Mouse (Mus musculus) embryonic facial prominence, embryonic 12.5 days (tissue): ENCODE data around the gene Tmeff2. TPM values are rescaled to one million over a fixed set of nuclear protein-coding genes. Genes with fewer than 3 reads are reported as not detected.

Experiments
- ATAC-seq: fragments of 200-750 bp; cut with Nextera tagmentation; 2 replicates; pipeline ENCODE4 v1.8.0; 2017; ENCODE audit not compliant: insufficient number of reproducible peaks, insufficient read depth, low FRiP score, low TSS enrichment
- H3K27ac ChIP-seq: fragments of 300-500 bp; sonication (generic); 2 replicates; pipeline ENCODE4 v1.5.1; 2016; ENCODE audit warnings: mild to moderate bottlenecking
- H3K27me3 ChIP-seq: fragments of 300-500 bp; sonication (generic); 2 replicates; pipeline ENCODE4 v1.6.1; 2016; ENCODE audit warnings: mild to moderate bottlenecking, moderate library complexity
- H3K36me3 ChIP-seq: fragments of 300-500 bp; sonication (generic); 2 replicates; pipeline ENCODE4 v1.6.1; 2016; ENCODE audit warnings: mild to moderate bottlenecking
- H3K4me1 ChIP-seq: fragments of 300-500 bp; sonication (generic); 2 replicates; pipeline ENCODE4 v1.6.1; 2016
- H3K4me2 ChIP-seq: fragments of 300-500 bp; sonication (generic); replicated peaks from 2 replicates; pipeline ENCODE4 v1.6.1; 2016; ENCODE audit warnings: mild to moderate bottlenecking, moderate library complexity
- H3K4me3 ChIP-seq: fragments of 300-500 bp; sonication (generic); 2 replicates; pipeline ENCODE4 v1.5.1; 2016; ENCODE audit warnings: mild to moderate bottlenecking
- H3K9ac ChIP-seq: fragments of 300-500 bp; sonication (generic); 2 replicates; pipeline ENCODE4 v1.6.1; 2016; ENCODE audit warnings: mild to moderate bottlenecking, moderate library complexity
- H3K9me3 ChIP-seq: fragments of 300-500 bp; sonication (generic); 2 replicates; pipeline ENCODE4 v1.6.1; 2016; ENCODE audit warnings: mild to moderate bottlenecking, moderate library complexity
- WGBS: fragments of 180-500 bp; shearing (Covaris S2); methylation state at CpG from one replicate; pipeline ENCODE4 v1.1.7; 2016; 5-methylcytosine and 5-hydroxymethylcytosine counted together
- polyA plus RNA-seq: library from polyadenylated mRNA; unstranded; fragments of >200 nt; fragmentation: Nextera tagmentation; extraction: Ambion mirVana; gene quantifications from 2 replicates; pipeline ENCODE4 v1.2.1, GENCODE M21; 2016

Tmeff2 gene
- polyA plus RNA-seq, 1 experiment from 2014 or later, result 12.4 TPM

- Histone ChIP-seq H3K9ac (no peak overlapping the region), H3K4me1 (no peaks in the 10 kb centered on the region), H3K27ac (no peak overlapping the region), H3K9me3 (no peaks in the 10 kb centered on the region), H3K36me3 (no peaks in the 10 kb centered on the region), H3K27me3 (no peaks in the 10 kb centered on the region), H3K4me3 (no peak overlapping the region), H3K4me2 (no peak overlapping the region)
- no peak for ATAC-seq
- 54% methylated on average over 2 of the region's 2 CpGs for WGBS
Observed at GRCm38 (mm10) chr1:50990661-50991060, 90.2 kb downstream of the Tmeff2 start.

- ATAC-seq, result no peak
- Histone ChIP-seq H3K4me3 (no peak overlapping the region), H3K9ac (no peak overlapping the region), H3K4me1 (no peaks in the 10 kb centered on the region), H3K27ac (no peak overlapping the region), H3K36me3 (no peaks in the 10 kb centered on the region), H3K27me3 (no peaks in the 10 kb centered on the region), H3K9me3 (no peaks in the 10 kb centered on the region), H3K4me2 (no peak overlapping the region)
- 84% methylated on average over 1 of the region's 1 CpGs for WGBS
Observed at GRCm38 (mm10) chr1:50994505-50994904, 94.1 kb downstream of the Tmeff2 start.

- H3K27ac ChIP-seq, result no peak overlapping the region
- no peak for ATAC-seq
- H3K4me2 ChIP-seq, result no peak overlapping the region
- H3K36me3 ChIP-seq, result no peaks in the 10 kb centered on the region
- H3K9me3 ChIP-seq, result no peaks in the 10 kb centered on the region
- H3K9ac ChIP-seq, result no peak overlapping the region
- 88% methylated on average over 3 of the region's 3 CpGs for WGBS
- no peaks in the 10 kb centered on the region for H3K27me3 ChIP-seq
- H3K4me1 ChIP-seq, result no peaks in the 10 kb centered on the region
- H3K4me3 ChIP-seq, result no peak overlapping the region
Observed at GRCm38 (mm10) chr1:50999793-51000192, 99.3 kb downstream of the Tmeff2 start.

- Histone ChIP-seq H3K4me1 (no peaks in the 10 kb centered on the region), H3K9me3 (no peaks in the 10 kb centered on the region), H3K4me3 (no peak overlapping the region), H3K27me3 (no peaks in the 10 kb centered on the region), H3K4me2 (no peak overlapping the region), H3K27ac (no peak overlapping the region), H3K9ac (no peak overlapping the region), H3K36me3 (no peaks in the 10 kb centered on the region)
- WGBS, result 69% methylated on average over 3 of the region's 3 CpGs
- ATAC-seq, result no peak
Observed at GRCm38 (mm10) chr1:51008344-51008743, 107.9 kb downstream of the Tmeff2 start.

GRCm38 (mm10) chr1:51040249-51040648 lies 139.8 kb downstream of the Tmeff2 start:
- H3K4me3 ChIP-seq, result no peak overlapping the region
- H3K27me3 ChIP-seq, result no peaks in the 10 kb centered on the region
- H3K9ac ChIP-seq, result no peak overlapping the region
- no peak overlapping the region for H3K4me2 ChIP-seq
- no peak for ATAC-seq
- H3K36me3 ChIP-seq, result no peaks in the 10 kb centered on the region
- H3K9me3 ChIP-seq, result no peaks in the 10 kb centered on the region
- 57% methylated on average over 5 of the region's 5 CpGs for WGBS
- H3K4me1 ChIP-seq, result no peaks in the 10 kb centered on the region
- no peak overlapping the region for H3K27ac ChIP-seq

- WGBS, result 92% methylated on average over 7 of the region's 7 CpGs
Observed at GRCm38 (mm10) chr1:51044810-51045209, 144.4 kb downstream of the Tmeff2 start.

GRCm38 (mm10) chr1:51064549-51064948 lies 164.1 kb downstream of the Tmeff2 start:
- Histone ChIP-seq H3K27ac (no peak overlapping the region), H3K9ac (no peak overlapping the region), H3K9me3 (no peaks in the 10 kb centered on the region), H3K36me3 (no peaks in the 10 kb centered on the region), H3K4me1 (no peaks in the 10 kb centered on the region), H3K4me3 (no peak overlapping the region), H3K4me2 (no peak overlapping the region), H3K27me3 (no peaks in the 10 kb centered on the region)
- ATAC-seq, result no peak

More at GRCm38 (mm10) chr1:51044810-51045209, 144.4 kb downstream of the Tmeff2 start:
- Histone ChIP-seq H3K27me3 (no peaks in the 10 kb centered on the region), H3K4me3 (no peak overlapping the region), H3K9me3 (no peaks in the 10 kb centered on the region), H3K4me1 (no peaks in the 10 kb centered on the region), H3K4me2 (no peak overlapping the region), H3K9ac (no peak overlapping the region), H3K36me3 (no peaks in the 10 kb centered on the region), H3K27ac (no peak overlapping the region)
- ATAC-seq, result no peak

- Histone ChIP-seq H3K9me3 (no peaks in the 10 kb centered on the region), H3K4me1 (no peaks in the 10 kb centered on the region), H3K4me2 (no peak overlapping the region), H3K27ac (no peak overlapping the region), H3K9ac (no peak overlapping the region), H3K4me3 (no peak overlapping the region), H3K36me3 (no peaks in the 10 kb centered on the region), H3K27me3 (no peaks in the 10 kb centered on the region)
- 89% methylated on average over 2 of the region's 2 CpGs for WGBS
- no peak for ATAC-seq
Observed at GRCm38 (mm10) chr1:51065652-51066051, 165.2 kb downstream of the Tmeff2 start.

GRCm38 (mm10) chr1:51068814-51069213 lies 168.4 kb downstream of the Tmeff2 start:
- ATAC-seq, result no peak
- Histone ChIP-seq H3K27me3 (no peaks in the 10 kb centered on the region), H3K4me1 (no peaks in the 10 kb centered on the region), H3K4me3 (no peak overlapping the region), H3K36me3 (no peaks in the 10 kb centered on the region), H3K27ac (no peak overlapping the region), H3K4me2 (no peak overlapping the region), H3K9me3 (no peaks in the 10 kb centered on the region), H3K9ac (no peak overlapping the region)
- WGBS, result 87% methylated on average over 3 of the region's 3 CpGs

GRCm38 (mm10) chr1:51069288-51069687 lies 168.8 kb downstream of the Tmeff2 start:
- no peak for ATAC-seq
- Histone ChIP-seq H3K27ac (no peak overlapping the region), H3K9ac (no peak overlapping the region), H3K27me3 (no peaks in the 10 kb centered on the region), H3K36me3 (no peaks in the 10 kb centered on the region), H3K9me3 (no peaks in the 10 kb centered on the region), H3K4me2 (no peak overlapping the region), H3K4me1 (no peaks in the 10 kb centered on the region), H3K4me3 (no peak overlapping the region)
- 80% methylated on average over 2 of the region's 2 CpGs for WGBS

- Histone ChIP-seq H3K9ac (no peak overlapping the region), H3K27me3 (no peaks in the 10 kb centered on the region), H3K27ac (no peak overlapping the region), H3K9me3 (no peaks in the 10 kb centered on the region), H3K4me3 (no peak overlapping the region), H3K4me2 (no peak overlapping the region), H3K36me3 (no peaks in the 10 kb centered on the region), H3K4me1 (peaks cover 6% of the 10 kb centered on the region; the same call in 1 of the 2 replicates)
- 86% methylated on average over 3 of the region's 3 CpGs for WGBS
- no peak for ATAC-seq
Observed at GRCm38 (mm10) chr1:51074076-51074475, 173.6 kb downstream of the Tmeff2 start.

GRCm38 (mm10) chr1:51075785-51076771 lies 175.6 kb downstream of the Tmeff2 start:
- no peak overlapping the region for H3K4me2 ChIP-seq
- H3K27me3 ChIP-seq, result no peaks in the 10 kb centered on the region
- no peak for ATAC-seq
- H3K4me3 ChIP-seq, result no peak overlapping the region
- H3K9ac ChIP-seq, result no peak overlapping the region
- H3K9me3 ChIP-seq, result no peaks in the 10 kb centered on the region
- H3K27ac ChIP-seq, result no peak overlapping the region
- no peaks in the 10 kb centered on the region for H3K36me3 ChIP-seq
- H3K4me1 ChIP-seq, result peaks cover 6% of the 10 kb centered on the region; the same call in 1 of the 2 replicates
- 43% methylated on average over 15 of the region's 15 CpGs for WGBS
